Mouse (Mus musculus) lung, postnatal 10 days (tissue): ENCODE measurements around the gene Il11ra1.
"Not testable (repeated sequence)": the region's sequence is repeated elsewhere in the genome, so short reads cannot be mapped to it uniquely, and the experiment has no call there.

ENCODE experiments used
- DNase-seq: peaks from one replicate; pipeline ENCODE4 v3.0.0; 2021

The Il11ra1 gene

DNA sequence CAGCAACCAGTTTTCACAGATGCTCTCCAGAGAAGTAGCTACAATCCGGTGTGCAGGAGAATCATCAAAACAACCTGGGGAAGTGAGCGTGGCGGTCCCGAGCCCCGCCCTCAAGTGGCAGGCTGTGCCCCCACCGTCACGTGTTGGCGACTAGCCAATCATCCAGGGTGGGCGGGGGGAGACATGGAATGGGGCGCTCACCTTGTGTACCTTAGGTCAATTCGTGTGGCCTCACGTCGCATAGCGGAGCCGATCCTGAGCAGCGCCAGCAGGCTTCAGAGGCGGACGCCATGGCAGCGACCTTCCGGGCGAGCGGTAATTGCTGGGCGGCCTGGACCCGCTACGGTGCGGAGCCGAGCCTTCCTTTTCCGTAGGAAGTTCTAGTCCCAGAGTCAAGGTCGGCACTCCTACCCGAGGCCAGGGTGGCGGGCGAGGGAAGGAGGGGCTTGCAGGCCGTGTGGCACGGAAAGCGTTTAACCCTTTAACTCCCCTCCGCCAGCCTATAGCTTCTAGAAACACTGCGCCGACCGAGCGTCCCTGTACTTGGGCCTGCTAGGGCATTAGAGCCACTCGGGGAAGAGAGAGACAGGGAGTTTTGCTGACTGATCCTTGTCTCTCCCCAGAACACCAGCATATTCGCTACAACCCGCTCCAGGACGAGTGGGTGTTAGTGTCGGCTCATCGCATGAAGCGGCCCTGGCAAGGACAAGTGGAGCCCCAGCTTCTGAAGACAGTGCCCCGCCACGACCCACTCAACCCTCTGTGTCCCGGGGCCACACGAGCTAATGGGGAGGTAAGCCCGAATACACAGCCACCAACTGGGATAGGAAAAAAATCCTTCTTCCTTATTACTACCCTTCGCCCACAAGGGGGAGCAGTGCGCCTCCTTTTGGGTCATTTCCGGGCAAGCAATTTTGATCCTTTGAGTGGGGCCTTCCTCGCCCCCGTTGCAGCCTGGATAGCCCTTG is 55.8 kb downstream of the Il11ra1 start, which contains the start of gene Sigmar1:
Gene Sigmar1, minus strand, starts transcription at position 820 of the 968 bp plus-strand sequence.
- peak; percentile 89 for DNase-seq

DNA sequence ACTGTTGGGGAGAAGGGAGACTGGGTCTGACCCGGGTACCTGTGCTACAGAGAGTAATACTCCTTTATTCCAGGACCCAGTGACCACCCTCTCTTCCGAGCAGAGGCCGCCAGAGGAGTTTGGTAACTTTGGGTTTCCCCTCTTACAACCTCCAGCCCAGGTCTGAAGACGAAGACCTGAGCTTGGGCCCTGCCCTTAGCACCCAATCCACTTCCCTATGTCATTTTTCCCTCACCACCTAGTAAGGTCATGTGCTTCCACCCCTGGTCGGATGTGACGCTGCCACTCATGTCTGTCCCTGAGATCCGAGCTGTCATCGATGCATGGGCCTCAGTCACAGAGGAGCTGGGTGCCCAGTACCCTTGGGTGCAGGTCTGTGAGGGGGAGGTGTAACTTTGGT is 56.7 kb downstream of the Il11ra1 start:
- DNase-seq, result no peak

DNA sequence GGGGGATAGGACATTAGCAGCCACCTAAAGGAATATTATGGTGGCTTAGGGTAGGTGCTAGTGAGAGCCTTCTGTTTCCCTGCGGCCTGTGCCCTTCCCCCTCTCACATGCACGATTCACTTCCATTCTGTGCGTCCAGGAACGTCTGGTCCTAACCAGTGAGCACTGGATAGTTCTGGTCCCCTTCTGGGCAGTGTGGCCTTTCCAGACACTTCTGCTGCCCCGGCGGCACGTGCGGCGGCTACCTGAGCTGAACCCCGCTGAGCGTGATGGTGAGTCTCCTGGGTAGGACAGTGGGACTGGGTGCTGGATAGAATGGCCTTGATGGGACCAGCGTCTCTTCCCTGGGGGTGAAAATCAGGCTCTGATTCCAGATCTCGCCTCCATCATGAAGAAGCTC is 57.5 kb downstream of the Il11ra1 start:
- DNase-seq, result no peak

DNA sequence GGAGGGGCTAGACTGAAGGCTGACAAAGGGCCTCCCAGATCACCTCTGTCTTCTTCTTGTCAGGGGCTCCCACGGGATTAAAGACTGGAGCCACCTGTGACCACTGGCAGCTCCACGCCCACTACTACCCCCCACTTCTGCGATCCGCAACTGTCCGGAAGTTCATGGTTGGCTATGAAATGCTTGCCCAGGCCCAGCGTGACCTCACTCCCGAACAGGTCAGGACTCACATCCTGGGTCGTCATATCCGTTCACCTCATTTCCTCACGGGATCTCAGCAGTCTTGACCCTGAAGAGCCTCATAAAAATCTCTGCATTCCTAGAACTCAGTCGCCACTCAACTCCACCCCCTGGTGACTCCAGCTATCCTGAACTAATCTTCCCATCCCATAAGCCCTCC is 58.2 kb downstream of the Il11ra1 start:
- no peak for DNase-seq

DNA sequence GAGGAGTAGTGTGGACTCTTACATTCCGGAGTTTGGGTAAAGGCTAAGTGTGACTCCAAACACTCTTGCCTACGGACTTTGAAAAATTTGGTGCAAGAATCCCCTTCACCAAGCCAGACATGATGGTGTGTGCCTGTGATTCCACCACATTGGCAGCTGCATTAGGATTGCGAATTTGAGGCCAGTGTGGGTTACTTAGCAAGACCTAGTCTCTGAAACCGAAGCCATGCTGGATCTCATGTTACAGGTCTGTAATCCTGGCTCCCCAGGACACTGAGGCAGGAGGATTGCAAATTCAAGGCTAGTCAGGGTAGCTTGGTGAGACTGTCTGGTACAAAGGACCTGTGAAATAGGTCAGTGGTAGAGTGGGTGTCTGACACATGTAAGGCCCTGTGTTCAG is 58.9 kb downstream of the Il11ra1 start:
- no peak for DNase-seq

DNA sequence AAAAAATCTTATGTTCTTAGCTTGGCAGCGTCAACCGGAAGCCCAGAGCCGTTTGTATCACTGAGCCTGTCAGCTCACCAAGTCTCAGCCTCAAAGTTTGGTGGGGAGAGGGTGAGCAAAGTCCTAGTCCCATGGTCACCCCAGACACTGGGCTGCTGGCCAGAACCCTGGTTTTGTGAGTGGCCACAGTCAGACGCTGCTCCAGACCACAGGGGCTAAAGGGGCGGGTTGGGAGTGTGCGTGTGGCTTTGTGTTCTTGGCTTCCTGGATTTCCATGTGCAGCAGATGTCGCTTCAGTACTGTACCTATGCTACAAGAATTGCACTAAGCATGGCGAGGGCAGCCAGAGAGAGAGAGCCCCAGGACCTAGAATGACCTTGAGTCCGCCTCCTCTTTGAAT is 59.4 kb downstream of the Il11ra1 start:
- peak; percentile 80 for DNase-seq

DNA sequence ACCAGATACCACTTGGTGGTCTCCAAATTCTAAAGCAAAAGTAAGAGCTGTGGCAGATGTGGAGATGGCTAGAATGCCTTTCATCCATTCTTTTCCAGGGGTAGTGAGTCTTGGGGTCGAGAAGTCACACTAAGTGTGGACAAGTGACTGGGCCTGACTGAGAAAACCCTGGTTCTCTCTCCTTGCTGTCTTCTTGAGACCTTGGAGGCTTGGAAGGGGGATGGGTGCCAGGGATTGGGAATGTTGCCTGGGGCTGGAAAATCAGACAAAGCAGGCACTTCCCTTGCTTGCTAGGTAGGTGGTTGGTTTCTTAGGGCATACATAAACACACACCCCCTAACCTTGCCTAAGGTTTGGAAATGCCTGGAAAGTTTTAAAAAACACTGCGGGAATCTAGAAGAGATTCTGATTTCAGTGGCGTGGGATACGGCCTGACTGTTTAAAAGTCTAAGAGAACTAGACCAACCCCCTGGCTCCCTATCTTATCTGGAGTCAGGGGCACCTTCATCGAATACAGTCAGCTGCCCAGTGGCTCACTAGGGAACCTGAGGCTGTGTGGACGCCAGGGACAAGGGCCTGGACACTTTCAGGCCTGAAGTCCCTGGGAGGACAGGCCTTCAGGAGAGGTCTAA is 60.0 kb downstream of the Il11ra1 start:
- no peak for DNase-seq

DNA sequence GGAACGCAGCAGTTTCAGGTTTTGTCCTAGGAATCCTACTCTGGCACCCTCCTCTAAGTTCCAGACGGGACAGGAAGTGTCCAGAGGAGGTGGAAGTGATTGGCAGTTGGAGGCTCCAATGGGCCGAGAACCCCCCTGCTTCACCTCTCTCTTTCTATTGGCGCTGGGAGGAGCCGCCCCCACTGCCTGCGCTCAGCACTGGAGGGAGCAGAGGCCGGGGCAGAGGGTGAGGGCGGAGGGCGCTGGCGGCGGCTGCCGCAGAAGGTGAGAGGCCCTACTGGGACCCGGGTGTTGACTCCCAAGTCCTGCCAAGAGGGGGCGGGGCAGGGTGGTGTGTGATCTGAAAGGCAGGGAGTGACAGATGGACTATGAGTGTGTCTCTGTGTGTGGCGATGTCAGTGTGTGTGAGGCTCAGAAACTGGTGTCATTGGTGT is 60.5 kb downstream of the Il11ra1 start:
- peak; percentile 96 for DNase-seq

DNA sequence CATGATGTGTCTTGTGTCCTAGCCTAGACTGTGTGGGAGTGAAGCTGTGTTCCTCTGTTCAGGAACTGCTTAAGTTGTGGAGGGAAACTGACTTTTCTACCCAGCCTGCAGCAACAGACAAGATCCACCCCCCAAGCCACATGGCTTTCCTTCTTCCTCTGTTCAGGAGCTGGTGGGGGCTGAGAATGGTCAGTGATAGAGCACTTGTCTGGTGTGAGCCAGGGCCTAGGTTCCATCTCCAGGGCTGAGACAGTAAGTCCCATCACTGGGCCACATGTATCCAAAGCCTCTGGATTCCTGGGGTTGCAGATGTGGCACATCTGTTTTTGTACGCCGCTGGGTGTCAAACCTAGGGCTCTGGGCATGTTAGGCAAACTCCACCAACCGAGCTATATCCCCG is 61.1 kb downstream of the Il11ra1 start:
- no peak for DNase-seq

DNA sequence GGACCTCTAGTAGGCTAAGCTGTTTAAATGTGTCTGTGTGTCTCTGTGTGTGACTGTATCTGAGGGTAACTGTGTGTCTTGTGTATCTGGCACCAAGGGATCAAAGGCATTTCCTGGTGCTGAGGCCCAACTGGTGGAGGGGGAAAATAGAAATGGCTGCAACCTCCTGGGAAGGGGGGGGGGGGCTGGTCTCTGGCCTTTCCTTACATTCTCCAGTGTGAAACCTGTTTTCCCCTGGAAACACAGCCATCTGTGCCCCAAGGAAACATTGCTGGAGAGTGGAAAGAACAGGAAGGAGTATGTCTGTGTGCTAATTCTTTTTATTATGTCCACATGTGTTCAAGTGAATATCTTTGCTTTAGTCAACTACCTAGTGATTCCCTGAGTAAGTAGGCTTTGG is 61.9 kb downstream of the Il11ra1 start:
- DNase-seq, result no peak

DNA sequence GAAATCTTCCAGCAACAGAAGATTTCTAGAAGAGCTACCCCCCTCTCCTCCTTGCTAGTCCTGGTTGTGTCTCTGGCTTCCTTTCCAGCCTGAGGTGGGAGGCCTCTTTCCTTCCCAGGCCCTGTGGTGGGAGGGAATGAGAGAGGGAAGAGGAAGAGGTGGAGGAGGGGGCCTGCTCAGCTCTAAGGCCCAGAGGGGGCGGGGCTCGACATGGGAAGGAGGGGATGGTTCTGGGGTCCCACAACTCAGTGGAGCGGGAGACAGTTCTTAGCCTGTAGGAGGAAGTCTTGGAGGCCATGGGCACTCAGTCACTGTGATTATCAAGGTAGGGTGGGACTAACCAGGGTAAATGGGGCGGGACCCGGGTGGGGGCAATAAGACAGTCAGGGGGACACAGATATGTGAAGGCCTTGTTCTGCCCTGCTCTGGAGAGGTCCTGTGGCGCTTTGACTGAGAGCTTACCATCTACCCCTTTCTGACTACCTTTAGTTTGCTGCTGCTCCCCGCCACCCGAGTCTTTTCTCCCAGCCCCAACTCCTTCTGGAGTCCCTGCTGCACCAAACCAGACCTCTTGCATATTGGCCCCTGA is 62.4 kb downstream of the Il11ra1 start:
- DNase-seq, result peak; percentile 38

DNA sequence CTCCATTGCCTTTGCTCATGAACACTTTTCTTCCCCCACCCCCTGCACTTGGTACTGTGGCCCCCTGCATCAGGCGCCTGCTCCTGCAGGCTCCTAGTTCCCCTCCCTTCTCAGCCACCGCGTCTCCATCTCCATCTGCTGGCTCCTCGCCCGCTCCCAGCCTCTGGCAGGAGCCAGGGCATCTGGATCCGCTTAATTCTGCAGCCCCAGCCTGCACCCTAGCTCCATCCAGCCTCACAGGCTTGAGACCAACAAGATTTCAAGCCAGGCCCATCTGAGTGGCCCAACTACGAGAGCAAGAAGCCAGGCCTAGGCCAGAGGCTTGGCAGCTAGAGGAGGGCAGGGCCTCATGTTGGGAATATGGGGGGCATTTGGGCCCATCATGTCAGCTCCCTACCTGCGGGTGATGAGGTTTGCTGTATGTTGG is 62.9 kb downstream of the Il11ra1 start:
- peak; percentile 78 for DNase-seq

DNA sequence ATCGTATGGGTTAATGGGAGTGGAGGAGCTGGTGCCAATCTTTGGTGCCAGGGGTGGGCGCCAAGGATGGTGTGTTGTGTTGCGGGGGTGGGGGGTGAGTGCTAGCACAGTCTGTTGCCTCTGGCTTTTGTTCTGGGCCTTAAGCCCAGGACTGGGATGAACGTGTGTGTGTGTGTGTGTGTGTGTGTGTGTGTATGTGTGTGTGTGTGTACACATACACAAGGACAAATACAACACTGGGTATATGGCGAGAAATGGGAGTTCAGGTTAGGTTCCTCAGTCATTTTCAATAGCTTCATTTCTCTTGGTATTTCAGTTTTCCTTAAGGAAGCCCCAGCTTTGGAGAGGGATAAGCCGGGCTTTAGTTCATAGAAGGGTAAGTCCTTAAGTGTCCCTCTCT is 63.4 kb downstream of the Il11ra1 start:
- not testable (repeated sequence) for DNase-seq

DNA sequence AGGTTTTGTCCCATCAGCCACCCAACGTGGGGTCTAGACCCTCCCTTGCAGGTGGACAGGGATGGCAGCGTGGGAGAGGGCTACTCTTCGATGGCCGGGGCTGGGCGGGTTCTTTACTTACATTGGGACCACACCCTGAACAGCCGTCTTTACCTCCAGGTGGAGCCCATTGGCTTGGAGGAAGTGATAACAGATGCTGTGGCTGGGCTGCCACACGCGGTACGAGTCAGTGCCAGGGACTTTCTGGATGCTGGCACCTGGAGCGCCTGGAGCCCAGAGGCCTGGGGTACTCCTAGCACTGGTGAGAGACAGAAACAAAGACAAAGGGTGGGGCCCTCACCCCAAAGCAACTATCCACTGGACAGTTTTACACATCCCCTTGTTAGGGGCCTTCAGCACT is 67.5 kb downstream of the Il11ra1 start:
- not testable (repeated sequence) for DNase-seq

DNA sequence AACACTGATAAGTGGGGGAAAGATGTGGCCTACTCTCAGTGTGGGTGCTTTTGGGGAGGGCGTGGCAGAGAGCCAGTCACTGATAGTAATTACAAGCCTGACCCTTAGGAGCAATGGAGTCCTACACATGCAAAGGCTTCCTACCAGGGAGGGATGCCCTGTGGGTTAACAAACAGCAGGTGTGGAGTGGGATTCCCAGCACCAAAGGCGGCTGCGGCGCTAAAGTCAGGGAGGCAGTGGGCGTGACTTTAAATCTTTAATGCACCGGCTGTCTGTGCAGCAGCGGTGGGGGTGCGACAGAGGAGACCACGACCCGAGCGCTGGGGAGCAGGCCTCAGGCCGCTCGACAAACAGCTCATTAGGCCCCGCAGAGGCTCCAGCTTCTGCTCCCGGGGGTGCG is 73.2 kb downstream of the Il11ra1 start:
- DNase-seq, result not testable (repeated sequence)

DNA sequence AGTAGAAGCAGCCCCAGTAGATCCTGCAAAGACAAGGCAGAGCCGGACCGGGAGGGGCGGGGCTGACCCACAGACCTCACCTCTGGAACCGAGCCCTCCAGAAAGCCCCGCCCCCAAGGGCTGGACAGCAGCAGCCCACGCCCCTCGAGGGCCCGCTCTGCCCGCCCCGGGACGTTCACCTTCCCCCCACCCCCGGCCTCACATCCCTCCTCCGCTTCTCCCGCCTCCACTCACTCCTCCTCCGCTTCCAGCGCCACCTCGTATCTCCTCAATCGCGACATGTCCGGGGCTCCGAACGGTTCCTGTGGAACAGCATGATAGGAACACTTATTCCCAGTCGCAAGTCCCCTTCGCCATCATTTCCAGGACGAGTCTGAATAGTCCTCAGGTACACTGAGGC is 73.7 kb downstream of the Il11ra1 start:
- DNase-seq, result peak; percentile 86

DNA sequence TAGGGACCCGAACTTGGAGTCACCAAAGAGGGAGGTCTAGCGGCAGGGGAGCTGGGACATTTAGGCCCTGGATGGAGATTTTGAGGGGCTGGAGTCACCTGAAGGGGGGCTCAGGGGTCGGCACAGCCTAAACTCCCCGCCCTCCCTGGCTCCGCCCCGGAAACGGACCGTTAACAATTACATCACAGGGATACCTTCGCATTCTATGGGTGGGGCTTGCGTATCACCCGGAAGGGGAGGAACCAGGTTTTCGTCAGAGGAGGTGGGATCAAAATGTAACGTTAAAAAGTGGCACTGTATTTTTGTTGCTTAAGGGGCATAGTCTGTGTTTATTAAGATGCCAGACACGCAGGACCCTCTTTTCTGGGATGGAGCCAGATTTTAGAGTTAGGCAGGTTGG is 74.2 kb downstream of the Il11ra1 start, which contains the start of gene Ccl27a:
Gene Ccl27a, minus strand, starts transcription at position 246 of the 400 bp plus-strand sequence.
- DNase-seq, result peak; percentile 91

DNA sequence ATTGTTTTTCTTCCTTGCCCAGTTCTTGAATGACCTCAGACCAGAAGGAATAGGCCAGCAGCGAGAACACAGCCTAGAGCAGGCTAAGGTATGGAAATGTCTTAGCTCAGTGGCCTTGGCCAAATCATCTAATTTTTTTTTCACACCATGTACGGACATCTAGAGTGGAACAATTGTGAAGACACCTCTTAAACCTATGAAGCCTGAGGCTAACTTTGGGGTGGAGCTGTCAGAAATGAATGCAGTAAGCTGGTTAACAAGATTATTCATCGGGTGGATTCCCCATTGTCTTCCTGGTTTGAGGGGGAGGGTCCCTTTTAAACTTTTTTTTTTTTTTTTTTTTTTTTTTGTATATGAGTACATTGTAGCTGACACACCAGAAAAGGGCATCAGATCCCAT is 74.7 kb downstream of the Il11ra1 start:
- not testable (repeated sequence) for DNase-seq

DNA sequence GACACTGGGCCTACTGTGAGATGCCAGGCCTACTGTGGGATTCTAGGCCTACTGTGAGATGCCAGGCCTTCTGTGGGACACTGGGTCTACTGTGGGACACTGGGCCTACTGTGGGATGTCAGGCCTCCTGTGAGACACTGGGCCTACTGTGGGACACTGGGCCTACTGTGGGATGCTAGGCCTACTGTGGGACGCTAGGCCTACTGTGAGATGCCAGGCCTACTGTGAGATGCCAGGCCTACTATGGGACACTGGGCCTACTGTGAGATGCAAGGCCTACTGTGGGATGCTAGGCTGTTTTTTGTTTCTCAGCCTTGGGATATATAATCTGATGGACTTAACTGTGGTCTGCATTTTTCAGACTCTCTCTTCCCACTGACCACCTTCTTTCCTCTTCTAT is 76.1 kb downstream of the Il11ra1 start:
- not testable (repeated sequence) for DNase-seq

DNA sequence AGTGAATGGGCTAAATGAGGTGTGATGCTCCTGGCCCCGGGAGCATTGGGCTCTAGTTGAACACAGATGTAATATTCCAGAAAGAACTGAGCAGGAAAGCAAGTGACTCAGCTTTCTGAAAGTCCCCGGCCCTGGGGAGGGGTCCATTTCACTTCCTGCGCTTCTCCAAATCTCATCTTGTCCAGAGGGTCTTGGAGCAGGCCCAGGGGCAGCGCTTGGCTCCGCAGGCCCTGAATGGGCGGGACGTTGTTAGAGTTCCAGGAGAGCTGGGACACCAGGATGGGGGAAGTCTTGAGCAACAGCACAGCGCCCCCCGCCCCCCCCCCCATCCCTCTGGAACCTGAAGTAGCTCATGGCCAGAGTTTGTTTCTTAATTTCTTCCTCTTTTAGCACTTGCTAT is 81.5 kb downstream of the Il11ra1 start:
- not testable (repeated sequence) for DNase-seq

DNA sequence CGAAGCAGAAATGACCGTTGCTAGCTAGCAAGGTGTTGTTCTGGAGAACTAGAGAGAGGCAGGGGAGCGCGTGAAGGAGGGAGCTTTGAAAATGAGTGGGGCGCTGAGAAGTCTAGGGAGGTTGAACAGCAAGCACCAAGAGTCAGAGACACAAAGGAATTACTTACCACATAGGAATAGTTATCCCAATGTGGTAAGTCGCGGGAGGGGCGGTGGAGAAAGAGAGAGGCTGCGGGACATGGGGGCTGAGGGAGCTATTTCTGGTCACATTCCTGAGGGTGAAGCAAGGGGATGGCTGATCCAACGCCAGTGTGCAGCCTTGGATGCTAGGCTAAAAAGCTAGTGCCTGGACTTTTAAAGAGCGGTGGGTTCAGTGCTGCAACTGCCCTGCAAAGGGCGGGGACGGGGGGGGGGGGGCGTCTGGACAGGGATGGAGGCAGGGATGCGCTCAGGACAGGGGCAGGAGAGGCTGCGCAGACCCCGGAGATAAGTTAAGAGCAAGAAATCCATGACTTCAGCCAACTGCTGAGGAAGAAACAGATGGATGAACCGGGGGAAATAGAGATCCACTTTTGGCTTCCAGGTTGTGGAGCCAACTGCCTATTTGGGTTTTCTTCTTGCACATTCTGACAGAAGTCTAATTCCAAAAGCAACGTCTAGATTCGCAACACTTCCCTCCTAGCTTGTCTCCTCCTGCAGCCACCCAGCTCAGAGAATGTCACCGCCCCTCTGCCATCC is 82.1 kb downstream of the Il11ra1 start:
- DNase-seq, result not testable (repeated sequence)

DNA sequence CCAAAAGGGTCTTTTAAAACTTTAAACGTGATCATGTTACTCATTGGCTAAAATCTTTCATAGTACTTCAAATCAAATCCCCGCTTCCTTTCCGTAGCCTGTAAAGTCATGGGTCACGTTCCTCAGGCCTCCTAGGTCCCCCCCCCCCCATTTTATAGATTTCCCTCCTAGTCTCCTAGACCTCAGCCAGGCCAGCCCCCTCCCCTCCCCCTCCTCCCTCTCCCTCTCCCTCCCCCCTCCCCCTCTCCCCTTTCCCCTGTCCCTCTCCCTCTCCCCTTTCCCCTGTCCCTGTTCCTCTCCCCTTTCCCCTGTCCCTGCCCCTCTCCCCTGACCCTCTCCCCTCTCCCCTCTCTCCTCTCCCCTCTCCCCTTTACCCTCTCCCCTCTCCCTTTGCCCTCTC is 82.9 kb downstream of the Il11ra1 start:
- not testable (repeated sequence) for DNase-seq

DNA sequence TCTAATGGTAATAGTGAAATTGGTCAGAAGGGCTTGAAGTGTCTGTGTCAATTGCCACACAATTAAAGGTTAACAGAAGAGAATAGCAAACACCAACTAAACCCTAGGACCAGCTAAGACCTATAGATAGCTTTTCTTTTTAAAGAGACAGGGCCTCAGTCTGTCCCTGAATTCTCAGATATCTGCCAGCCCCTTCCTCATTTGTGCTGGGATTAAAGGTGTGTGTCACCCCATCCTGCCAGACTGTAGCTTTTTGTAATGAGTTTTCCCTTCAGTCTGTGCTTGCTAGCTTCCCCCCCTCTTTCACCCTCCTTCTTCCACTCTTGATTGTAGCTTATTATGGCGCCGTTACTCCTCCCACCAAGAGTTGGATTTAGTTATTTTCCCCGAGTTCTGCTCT is 83.4 kb downstream of the Il11ra1 start:
- not testable (repeated sequence) for DNase-seq
